Mouse (Mus musculus) regulatory T cell (primary cell): ENCODE measurements at regions not wholly inside any gene's neighbourhood (a gene's known extent, or its start where the extent isn't known, plus 50 kb on each side); places are given as distances from the start of the nearest gene placed in this dataset.

Experiments
- in situ Hi-C: fragments of 300-600 bp; cut with MboI, MseI; formaldehyde crosslinking; loops from one replicate; pipeline ENCODE4 v1.15.1; 2025; ENCODE audit warnings: high pct_unique_total_duplicates

- in situ Hi-C loops, result no loop called here
These were observed 197.6 kb downstream of the Arl4a start for GRCm38 (mm10) chr12:39840179-39840578.

DNA sequence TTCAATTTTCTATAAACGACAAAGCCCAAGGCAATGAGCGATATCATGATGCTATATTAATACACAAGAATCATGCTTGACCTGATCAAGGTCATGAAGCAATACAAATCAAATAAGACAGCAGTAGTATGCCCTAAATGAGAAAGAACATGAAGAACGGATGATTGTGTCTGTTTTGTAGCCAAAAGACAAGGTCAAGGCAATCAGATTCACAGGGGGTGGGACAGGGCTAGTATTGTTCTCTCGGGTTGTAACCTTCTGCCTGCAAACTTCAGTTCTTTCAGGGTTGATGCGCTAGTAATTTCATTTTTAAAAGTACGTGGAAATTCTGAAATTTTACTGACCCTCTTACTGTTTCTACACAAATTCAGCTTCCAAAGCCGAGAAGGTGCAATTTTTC is 206.7 kb downstream of the Arl4a start:
- in situ Hi-C loops, result no loop called here

- in situ Hi-C loops, result no loop called here
These were observed 207.3 kb downstream of the Arl4a start for GRCm38 (mm10) chr12:39830530-39830929.

DNA sequence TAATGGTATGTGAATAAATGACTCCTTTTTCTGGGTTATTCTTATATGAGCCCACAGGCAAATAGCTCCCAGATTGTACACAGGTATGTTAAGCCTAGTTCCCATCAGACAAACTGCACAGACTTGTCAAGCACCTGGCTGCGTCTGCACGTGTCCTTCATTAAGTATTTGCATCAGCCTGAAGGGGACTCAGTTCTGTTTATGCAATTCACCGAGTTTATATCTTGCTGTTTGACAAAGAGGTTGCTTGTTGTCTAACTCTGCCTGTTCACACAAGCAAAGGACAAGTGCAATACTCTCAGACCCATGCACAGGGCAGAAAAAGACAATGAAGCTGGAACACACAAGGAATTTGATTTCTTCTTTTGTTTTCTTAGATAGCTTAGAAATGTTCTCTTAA is 215.2 kb downstream of the Arl4a start:
- in situ Hi-C loops, result no loop called here

GRCm38 (mm10) chr12:39801536-39801935 is 236.3 kb downstream of the Arl4a start:
- in situ Hi-C loops, result no loop called here

DNA sequence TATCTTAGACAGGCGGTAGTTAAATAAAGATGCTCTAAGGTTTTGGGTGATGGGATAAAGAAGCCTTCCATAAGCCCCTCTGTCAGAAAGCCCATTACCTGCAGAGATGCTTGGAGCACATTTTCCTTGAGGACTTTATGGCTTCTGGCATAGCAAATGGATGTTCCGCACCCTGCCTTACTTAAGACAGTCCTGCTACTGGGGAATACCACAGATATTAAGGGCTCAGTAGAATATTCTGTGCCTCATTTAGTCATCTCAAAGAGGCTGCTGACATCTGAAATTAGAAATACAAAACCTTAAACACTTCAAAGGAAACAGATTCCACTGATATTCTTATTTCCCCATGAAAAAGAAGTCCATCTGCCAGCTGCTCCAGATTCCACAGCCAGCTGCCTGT is 240.0 kb downstream of the Arl4a start:
- in situ Hi-C loops, result no loop called here

DNA sequence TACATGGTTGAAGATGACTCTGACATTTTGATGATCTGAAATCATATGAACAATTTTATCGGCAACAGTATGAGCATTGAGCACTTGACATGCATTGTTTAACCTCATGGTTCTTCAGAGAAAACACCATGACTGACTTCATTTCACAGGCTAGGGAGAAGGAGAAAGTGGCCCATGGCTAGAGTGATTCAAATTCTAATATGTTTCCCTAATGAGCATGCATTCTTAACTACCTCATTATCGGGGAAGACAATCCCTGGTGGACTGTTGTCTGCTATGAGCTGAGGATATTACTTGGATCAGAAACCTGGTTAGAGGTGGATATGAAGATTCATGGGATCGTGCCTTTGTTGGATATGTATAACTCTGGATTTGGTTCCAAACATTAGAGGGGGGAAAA is 240.9 kb downstream of the Arl4a start:
- in situ Hi-C loops, result no loop called here

DNA sequence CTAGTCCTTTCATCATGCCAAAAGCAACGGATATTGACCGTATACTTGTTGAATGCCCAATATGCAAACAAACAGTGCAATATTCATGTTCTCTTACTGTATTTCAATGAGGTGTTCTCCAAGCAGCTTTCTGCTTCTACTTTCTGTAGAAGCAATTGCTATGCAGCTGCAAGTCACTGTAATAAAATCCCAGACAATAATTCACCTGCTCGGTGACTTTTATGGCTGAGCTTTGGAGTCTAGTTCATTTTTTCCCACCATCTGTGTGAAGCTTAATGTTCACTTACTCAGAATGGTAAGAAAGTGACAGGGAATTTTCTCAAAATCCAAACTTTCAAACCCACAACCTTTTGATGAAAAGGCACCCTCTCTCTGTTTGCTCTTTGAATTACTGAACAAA is 252.8 kb downstream of the Arl4a start:
- in situ Hi-C loops, result no loop called here

- in situ Hi-C loops, result no loop called here
These were observed 253.3 kb downstream of the Arl4a start for GRCm38 (mm10) chr12:39784532-39784931.

DNA sequence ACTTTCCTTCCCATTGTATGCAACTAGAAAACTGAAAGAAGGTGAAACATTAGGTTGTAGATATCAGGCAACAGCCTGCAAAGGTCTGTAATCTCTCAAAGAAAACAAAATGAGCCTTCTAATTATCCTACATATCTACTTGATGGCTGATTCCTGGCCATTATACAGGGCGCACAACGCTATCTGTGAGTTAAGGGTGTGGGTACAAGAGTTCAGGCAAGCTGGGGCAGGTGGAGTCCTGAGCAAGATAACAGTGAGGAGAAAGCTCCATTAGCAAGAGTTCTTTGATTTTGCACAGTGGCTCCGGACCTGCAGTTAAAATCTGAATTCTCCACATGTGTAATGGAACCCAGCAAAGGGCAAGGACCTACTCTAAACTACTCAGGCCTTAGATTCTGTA is 261.7 kb downstream of the Arl4a start:
- in situ Hi-C loops, result no loop called here

GRCm38 (mm10) chr12:39766988-39767387 is 270.8 kb downstream of the Arl4a start:
- in situ Hi-C loops, result loop anchor here (10.0 kb wide), 1 partner anchor 1632 kb away; no protein-coding TSS in a partner anchor

GRCm38 (mm10) chr12:39763529-39763928 is 274.3 kb downstream of the Arl4a start:
- in situ Hi-C loops, result loop anchor here (10.0 kb wide), 1 partner anchor 1629 kb away; no protein-coding TSS in a partner anchor

DNA sequence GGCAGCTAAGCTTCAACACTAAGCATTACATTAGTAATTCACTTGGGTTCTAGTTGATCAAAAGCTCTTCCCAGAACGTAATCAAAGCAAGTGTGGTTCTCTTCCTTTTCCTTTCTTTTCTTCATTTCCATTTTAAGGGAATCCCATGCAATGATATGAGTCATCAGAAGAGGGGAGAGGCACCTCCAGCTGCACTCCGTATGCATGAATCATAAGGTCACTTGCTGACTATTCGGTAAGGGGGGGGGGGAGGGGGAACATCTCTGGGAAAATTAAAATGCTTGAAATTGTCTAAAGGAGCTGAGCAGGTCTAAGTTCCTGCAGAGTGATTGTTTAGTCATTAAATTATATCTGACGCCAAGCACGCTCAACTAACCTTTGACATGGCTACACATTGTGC is 275.9 kb downstream of the Arl4a start:
- in situ Hi-C loops, result loop anchor here (10.0 kb wide), 1 partner anchor 1627 kb away; no protein-coding TSS in a partner anchor

DNA sequence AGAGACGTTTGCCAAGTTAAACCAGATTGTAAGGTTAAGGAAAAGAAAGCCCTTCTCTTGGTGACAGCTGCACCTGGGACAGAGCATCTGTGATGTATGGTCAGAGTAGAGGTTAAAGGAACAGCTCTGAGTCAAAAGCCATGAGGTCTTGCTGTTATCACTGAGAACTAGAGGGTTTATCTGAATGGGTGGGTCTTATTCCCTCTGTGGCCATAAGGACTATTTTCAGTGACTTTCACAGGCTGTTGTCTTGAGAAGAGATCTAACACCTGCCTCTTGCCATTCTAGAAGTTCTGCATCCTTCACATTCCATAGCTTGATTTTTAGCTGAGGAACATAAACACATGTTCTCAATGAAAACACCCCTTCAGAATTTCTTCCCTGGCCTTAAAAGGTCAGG is 276.5 kb downstream of the Arl4a start:
- in situ Hi-C loops, result loop anchor here (10.0 kb wide), 1 partner anchor 1627 kb away; no protein-coding TSS in a partner anchor

GRCm38 (mm10) chr12:39757975-39758374 is 279.9 kb downstream of the Arl4a start:
- in situ Hi-C loops, result no loop called here

DNA sequence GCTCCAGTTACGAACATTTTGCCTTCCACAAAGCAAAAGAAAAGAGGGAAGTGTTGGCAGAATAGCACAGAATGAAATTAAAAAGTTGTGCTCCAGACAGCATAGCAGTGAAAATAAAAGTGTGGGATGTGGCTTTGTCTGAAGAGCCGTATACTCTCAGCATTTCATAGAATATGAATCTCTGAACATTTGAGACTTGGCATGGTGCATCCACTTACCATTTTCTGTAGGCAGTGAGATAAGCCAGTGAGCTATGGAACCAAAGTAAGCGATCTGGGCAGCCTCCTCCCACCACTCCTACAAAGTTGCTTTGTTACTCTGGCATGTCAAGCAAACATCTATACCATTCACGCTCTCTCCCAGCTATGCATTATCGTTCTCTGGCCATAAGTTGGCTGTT is 286.0 kb downstream of the Arl4a start:
- in situ Hi-C loops, result no loop called here

GRCm38 (mm10) chr12:39742156-39743063 is 295.4 kb downstream of the Arl4a start:
- in situ Hi-C loops, result loop anchor here (10.0 kb wide), 1 partner anchor 422 kb away; no protein-coding TSS in a partner anchor

GRCm38 (mm10) chr12:39741051-39741847 is 296.6 kb downstream of the Arl4a start:
- in situ Hi-C loops, result loop anchor here (10.0 kb wide), 1 partner anchor 424 kb away; no protein-coding TSS in a partner anchor

DNA sequence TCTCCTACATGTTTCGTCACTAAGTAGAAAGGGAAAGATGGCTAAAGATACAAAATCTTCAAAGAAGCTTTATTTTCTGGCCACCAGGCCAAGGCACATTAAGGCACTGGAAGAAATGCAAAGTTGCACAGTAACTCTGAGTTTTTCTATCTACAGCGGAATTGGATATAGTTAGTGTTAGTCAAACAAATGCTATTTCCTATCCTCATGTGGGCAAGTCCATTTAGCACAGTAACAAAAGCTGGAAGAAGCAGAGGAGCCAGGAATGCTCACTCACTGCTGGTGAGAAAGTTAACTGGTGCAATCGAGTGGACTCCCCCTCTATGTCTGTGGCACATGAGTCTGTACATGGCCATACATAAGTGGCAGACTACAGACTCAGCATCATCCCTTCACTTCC is 300.9 kb downstream of the Arl4a start:
- in situ Hi-C loops, result loop anchor here (5.0 kb wide), 1 partner anchor 35 kb away; no protein-coding TSS in a partner anchor

DNA sequence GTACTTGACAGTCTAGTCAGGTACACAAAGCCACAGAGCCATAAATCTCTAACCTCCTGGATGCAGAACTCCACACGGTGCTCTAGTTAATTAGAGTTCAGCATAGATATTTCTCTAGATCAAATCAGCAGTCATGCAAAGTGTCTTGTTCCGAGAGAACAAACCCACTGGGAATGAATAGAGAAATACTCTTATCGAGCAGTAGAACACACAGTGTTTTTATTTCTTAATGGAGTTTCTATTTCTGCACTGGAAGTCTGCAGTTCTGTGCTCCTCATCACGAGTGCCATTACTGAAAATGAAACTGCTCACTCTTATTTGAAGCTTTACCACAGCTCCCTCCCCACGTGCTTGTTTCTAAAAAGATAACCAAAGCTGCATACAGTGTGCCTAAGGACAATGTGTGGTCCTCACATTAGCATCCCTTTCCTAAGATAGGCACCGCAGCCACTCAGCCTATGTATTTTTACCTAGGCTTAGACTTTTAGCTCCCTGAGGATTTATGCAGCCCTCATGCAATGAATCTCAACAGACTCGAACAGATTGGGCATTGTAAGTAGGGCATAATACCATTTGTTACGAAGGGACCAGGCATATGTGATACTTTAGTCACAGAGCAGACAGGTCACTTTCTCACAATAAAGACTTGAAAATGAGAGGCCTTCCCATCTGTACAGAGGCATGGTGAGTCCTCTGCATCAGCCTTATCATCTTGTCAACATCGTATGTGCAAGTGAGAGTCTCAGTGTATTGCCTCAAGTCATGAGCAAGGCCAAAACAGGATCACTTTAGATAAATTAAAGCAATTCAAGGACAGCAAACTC is 301.5 kb downstream of the Arl4a start:
- in situ Hi-C loops, result loop anchor here (5.0 kb wide), 1 partner anchor 34 kb away; no protein-coding TSS in a partner anchor

DNA sequence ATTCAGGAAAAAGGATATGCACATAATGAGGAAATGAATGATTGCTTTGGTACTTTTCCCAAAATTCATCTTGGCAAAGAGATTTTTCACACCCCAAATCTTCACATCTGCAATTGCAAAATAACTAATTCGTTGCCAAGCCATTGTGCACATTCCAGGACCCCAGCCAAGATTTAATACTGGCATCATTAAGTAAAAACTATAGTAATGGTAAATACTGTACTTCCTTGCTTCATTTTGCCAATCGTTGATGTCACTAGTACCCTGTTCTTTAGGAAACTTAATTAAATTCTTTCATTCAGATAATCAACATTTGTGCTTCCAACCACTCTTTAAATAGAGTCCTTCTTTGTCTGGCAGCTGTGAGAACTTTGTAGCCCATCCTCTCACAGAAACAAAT is 303.6 kb downstream of the Arl4a start:
- in situ Hi-C loops, result no loop called here
